Mouse (Mus musculus) left cerebral cortex, postnatal 25 days (tissue): ENCODE measurements at regions not wholly inside any gene's neighbourhood (a gene's known extent, or its start where the extent isn't known, plus 50 kb on each side); places are given as distances from the start of the nearest gene placed in this dataset.
A peak's percentile ranks its signal among the peaks of the same experiment; 100 is the strongest.

Experiments used
- DNase-seq, 2 experiments: peaks; one replicate each; pipeline ENCODE4 v3.0.0; 2022; ENCODE audit warnings: low spot score in 2 of 2, mixed read lengths in 1 of 2
- intact Hi-C: fragments of 180-260 bp; cut with DNase I; formaldehyde crosslinking; loops from one replicate; pipeline ENCODE4 v1.15.1; 2025

DNA sequence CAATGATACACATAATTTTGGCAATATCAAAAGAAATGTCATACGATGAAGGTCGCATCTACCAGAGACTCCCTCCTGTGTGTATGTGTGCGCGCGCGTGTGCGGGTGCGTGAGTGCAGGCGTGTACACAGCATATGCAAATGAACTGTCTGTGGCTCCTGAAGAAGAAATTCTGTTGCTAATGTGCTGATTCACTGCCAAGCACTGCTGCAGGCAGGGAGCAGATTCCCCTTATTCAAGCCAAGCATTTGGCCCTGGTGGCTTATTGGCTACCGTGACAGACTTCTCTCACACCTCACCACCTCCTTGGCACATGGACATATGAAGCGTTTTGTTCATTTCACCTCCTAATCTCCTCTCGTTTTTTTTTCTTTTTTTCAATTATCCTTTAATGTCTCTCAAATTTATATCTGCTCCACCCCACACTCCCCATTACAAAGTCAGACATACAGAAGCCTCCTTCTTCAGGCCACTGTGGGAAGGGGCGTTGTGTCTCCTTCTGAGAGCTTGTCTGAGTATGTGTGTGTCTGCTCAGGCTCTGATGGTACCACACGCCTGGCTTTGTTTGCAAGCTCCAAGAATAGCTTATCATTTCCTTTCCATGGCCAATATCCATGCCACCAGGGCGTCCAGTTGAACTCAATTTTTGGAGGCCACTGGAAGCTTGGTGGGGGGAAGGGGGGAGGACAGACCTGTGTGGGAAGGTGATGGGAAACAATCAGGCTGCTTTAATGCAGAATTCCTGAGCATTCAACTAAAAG is 115.5 kb upstream of the Pgrmc2 start:
- intact Hi-C loops = no loop called here
- DNase-seq = peak; percentile 51 to 75

DNA sequence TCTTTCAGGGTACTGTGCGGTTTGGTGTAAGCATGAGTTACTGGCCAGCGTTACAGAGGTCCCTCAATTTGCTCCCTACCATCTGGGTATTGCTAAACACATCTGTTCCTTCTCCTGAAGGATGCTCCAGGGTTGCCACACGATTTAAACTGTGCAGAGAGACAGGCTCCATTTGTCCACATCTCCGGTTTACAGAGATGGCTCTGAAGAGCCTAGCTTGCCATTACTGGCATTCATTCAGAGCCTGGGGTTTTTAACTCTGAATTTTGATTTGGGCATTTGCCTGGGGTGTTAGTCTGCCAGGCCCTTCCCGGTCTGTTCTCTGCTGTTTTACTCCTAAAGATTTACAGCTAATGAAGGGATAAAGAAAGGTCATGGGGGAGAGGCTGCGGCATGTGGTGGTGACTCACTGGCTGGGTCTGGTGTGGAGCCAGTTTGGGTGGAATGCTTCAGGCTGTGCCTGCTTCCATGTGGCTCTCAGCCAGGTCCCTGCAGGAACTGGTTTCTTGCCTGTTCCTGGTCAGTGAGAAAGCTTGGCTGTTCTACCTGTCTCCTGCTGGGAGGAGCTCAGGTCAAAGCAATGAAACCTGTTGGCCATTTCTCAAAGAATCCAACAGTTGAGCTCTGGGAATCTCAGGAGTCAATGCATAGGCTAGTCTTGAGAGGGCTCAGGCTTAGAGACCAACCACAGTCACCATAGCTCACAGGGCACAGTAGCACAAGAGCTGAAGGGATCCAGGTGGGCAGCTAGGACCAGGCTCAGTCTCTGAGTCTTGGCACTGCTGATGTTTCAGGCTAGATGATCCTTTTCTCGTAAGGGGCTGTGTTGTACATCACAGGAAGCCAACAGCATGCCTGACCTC is 112.5 kb upstream of the Pgrmc2 start:
- DNase-seq = peak in 1 of 2 experiments; percentile 55
- intact Hi-C loops = no loop called here

DNA sequence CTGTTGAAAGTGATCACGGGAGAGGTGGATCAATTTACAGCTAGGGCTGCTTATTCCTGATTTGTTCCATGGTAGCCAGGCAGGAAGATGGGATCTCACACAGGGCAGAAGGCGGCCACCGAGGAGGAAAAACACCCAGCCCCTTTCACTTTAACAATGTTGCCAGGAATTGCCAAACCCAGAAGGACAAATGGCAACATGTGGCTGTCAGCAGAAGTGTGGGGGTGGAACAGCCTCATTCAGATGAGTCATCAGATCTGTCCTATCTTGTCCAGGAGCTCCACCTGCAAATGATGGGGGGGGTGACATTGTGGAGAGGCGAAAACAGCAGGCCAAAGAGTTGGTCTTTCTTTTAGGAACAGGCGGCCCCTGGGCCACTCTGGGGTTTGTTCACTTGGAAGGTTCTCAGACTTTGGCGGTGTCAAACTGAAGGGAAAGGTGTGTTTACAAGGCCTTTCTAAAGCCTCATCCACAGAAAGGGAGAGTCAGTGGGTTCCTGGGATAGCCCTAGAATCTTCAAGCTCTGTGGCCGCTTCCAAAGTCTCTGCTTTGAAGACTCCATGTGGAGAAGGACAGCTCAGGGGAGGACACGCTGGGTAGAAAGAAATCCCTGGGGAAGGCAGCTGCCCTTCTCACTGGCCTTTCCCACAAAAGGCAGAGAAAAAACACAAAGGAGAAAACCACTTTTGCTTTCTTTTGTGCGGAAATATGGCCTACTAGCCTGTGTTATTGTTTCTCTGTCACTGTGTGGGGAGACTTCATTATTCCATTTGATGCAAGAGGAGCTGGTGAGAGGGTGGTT is 111.7 kb upstream of the Pgrmc2 start:
- DNase-seq = no peak
- intact Hi-C loops = no loop called here

DNA sequence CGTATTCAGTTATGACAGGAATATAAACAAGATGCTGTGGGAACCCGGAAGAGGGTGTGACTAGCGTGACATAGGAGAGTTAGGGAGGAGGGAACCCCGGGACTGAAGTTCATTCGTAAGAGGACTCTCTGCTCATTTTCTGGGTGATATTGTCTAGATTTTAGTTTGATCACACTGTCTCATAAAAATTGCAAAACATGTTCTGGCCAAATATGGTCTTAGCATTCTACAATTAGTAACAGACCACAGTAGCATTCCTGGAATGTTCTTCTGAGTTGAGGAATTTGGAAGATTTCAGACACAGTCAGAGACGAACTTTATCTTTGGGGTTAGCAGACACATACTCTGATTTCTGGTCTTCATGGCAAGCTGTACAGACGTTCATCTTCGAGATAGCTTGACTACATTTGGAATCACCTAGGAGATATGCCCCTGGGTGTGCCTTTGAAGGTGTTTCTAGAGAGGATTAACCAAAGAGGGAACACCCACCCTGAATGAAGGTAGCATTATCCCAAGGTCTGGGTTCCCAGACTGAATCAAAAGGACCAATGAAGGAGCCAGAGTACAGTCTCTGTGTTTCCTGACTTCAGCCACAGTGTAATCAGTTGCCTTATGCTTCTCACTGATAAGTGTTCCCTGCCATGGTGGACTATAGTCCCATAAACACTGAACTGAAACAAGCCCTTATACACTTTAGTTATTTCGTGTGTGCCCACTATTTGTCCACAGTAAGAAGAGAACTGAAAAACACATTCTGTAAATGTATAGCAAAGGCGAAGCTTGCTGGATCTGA is 102.7 kb upstream of the Pgrmc2 start:
- intact Hi-C loops = no loop called here

DNA sequence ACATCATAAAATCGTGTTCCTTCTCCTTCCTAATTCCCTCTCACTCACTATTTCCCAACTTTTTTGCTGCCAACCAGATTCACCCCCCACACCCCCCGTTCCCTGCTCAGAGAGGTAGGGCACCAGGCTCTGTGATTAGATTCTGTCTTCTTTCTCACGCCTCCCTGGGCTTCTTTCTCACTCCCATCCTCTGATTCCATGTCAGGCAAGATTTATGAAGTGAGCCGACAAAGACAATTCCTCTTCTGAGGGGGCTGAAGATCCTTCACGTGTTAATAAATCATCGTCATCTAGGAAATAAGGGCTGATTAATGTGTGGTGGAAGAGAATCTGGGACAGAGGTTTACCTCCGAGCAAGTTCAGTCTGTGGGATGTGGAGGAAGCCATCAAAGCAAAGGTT is 101.5 kb upstream of the Pgrmc2 start:
- DNase-seq = no peak
- intact Hi-C loops = loop anchor here (5.0 kb wide), 2 partner anchors 142 to 408 kb away; no protein-coding TSS in a partner anchor

More for the DNA sequence above, 102.7 kb upstream of the Pgrmc2 start:
- no peak for DNase-seq

DNA sequence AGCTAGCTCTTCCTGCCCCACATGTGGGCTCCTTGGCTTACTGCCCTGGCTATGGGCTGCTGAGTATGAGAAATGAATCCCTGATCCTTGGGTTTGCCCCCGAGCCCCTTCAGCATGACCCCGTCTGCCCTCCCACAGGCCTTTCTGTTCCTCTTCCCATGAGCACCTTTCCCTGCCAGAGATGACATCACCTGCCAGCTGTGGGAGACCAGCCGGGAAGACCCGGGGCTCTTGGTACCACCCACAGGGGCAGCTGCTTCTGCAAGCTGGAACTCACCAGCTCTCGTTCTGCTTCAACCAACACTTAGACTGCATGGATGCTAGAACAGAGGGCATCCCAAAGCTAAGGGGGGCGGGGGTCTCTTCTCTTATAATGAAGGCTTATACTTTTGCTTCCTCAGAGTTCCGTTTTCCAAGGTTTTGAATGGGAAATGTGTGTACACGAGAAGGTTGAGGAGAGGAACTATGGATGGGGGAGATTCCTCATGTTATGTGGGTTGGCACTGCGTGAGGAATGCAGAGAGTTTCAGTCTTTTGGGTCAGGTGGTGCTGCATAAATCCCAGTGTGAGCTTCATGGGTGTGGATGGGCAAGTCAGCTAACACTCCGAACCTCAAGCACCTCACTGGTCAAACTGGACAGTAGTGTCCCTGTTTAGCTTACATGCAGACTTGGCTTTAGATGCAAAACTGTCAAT is 100.2 kb upstream of the Pgrmc2 start:
- no peak for DNase-seq
- intact Hi-C loops = loop anchor here (1.0 to 5.0 kb wide), 3 partner anchors 141 to 409 kb away; no protein-coding TSS in a partner anchor

DNA sequence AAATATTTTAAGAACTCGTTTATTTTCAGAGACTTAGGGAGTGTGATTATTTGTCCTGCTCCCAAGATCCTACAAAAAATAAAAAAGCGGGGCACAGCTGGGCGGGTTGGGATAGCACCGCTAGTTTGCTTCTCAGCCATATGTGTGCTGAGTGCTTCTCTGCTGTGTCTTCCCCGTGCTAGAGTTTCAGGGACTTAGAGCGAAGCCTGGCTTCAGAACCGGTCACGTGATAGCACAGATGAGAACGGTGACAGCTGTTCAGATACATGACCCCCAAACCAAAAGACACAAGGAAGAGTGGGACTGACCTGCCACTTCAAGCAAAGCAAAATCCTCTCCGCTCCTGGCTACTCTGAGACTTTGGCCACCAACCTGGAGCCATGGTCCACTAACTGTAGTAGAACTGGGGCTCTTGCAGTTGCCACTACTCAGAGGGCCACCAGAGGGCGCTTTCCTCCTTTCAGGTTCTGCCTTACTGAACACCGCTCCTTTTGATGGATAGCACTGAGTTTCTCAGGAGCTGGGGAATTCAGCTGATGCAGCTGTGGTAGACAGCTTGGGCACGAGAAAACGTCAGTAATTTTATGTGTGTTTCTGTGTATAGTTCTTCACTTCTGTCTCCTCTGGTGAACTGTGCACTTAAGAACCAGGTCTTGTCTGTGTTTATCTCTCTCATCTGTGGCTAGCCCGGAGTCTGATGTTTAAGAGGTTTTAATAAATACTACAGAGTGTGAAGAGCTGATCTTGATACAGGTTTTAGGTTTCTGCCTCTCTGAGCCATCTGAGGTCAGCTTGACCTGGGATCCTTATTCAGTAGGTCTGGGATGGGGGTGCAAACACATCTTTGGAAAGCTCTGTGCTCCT is 99.4 kb upstream of the Pgrmc2 start:
- DNase-seq = peak; percentile 87 to 93
- intact Hi-C loops = loop anchor here (1.0 to 5.0 kb wide), 3 partner anchors 140 to 410 kb away; no protein-coding TSS in a partner anchor

DNA sequence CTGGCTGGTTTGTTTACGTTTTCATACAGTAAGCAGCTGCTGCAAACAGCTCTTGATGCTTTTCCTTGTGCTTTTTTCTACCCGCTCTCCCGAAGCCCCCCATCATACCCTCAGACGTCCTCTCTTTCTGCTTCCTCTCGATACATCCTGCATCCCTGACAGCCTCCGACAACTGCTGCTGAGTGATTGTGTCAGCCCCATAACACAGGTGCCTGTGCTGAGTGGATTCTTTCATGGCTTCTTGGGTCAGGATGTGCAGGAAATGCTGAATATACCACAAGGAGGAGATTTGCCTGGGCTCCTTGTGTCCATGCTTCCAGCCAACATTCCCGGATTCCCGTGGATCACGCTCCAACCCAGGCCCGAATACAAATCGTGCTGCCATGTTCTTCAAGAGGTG is 98.6 kb upstream of the Pgrmc2 start:
- no peak for DNase-seq
- intact Hi-C loops = loop anchor here (5.0 kb wide), 2 partner anchors 139 to 411 kb away; no protein-coding TSS in a partner anchor

DNA sequence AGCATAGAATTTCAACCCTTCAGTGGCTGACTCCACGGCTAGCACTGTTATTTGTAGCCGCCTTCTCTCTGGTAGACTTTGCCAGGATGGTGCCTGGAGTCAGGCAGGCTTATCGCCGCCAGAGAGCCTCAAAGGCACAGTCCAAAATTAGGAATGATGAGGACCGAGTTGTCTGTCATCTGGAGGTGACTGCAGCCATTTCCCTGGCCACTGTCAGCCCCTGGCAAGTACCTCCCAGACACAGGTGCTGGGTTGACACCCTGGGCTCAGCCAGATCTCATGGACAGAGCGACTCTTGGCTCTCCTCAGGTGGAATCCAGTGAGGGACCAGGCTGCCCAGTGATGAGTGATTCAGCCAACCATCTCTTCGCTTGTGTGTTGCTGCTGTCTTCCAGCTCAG is 98.1 kb upstream of the Pgrmc2 start:
- no peak for DNase-seq
- intact Hi-C loops = loop anchor here (5.0 kb wide), 2 partner anchors 139 to 411 kb away; no protein-coding TSS in a partner anchor

DNA sequence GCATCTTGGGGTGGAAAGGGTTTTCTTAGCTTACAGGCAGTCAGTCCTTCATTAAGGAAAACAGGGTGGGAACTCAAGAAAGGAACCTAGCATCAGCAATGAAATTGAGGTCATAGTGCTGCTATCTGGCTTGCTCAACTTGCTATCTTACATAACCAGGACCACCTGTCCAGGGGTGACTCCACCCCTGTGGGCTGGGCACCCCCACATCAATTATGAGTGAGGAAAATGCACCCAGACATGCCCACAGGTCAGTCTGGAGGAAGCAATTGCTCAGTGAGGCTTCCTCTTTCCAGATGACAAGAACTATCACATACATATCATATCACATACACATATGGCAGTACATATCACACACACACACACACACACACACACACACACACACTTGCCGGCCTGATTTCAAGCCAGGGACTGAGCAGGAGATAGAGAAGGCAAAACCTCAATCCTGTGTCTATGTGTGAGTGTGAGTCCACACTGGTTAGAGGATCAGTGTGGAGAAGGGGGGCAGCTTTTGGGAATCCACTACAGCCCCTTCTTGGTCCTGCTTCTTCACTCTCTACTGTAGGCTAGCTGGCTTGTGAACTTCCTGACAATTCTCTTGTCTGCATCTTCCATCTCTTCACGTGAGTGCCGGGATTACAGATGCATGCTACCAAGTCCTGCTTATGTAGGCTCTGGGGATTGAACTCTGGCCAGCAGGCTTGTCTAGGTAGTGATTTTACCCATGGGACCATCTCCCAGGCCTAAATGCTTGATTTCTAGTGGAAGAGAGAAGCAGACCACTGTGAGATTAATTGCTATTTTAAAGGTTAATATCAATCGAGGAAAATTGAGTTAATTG is 96.4 kb upstream of the Pgrmc2 start:
- intact Hi-C loops = no loop called here
- no peak for DNase-seq

DNA sequence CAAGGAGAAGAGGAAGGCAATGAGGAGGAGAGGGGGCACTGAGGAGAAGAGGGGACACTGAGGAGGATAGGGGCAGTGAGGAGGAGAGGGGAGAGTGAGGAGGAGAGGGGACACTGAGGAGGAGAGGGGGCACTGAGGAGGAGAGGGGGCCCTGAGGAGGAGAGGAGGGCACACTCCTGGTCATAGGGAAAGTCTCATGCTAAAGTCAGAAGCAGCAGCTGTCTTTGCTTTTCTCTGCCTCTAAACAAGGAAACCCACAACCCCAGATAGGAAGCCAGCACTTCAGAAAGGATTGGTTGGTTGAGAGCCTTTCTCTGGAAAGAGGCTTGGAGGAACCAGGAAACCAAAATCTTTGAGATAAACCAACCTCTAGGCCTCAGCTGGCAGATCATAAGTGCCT is 94.3 kb upstream of the Pgrmc2 start:
- intact Hi-C loops = no loop called here
- no peak for DNase-seq

DNA sequence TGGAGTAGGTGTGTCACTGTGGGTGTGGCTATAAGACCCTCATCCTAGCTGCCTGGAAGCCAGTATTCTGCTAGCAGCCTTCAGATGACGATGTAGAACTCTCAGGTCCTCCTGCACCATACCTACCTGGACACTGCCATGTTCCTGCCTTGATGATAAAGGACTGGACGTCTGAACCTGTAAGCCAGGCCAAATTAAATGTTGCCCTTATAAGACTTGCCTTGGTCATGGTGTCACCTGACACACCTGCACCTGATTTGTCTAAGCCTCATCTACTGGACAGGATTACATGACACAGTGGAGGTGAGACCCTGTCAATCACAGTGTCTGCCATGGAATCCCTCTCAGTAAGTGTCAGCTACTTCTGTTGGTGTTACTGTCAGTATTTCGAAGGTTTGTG is 92.5 kb upstream of the Pgrmc2 start:
- DNase-seq = no peak
- intact Hi-C loops = no loop called here

DNA sequence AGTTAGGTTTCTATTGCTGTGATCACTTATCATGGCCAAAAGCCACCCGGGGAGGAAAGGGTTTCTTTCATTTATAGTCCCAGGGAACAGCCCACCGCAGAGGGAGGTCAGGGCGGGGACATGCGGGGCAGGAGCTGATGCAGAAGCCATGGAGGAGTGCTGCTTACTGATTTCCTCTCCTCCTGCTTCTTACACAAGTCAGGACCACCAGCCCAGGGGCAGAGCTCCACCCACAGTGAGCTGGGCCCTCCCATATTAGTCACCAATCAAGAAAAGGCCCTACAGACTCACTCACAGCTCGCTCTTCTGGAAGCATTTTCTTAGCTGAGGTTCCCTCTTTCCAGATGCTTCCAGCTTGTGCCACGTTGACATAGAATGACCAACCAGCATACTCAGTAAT is 90.7 kb upstream of the Pgrmc2 start:
- intact Hi-C loops = no loop called here
- DNase-seq = no peak

DNA sequence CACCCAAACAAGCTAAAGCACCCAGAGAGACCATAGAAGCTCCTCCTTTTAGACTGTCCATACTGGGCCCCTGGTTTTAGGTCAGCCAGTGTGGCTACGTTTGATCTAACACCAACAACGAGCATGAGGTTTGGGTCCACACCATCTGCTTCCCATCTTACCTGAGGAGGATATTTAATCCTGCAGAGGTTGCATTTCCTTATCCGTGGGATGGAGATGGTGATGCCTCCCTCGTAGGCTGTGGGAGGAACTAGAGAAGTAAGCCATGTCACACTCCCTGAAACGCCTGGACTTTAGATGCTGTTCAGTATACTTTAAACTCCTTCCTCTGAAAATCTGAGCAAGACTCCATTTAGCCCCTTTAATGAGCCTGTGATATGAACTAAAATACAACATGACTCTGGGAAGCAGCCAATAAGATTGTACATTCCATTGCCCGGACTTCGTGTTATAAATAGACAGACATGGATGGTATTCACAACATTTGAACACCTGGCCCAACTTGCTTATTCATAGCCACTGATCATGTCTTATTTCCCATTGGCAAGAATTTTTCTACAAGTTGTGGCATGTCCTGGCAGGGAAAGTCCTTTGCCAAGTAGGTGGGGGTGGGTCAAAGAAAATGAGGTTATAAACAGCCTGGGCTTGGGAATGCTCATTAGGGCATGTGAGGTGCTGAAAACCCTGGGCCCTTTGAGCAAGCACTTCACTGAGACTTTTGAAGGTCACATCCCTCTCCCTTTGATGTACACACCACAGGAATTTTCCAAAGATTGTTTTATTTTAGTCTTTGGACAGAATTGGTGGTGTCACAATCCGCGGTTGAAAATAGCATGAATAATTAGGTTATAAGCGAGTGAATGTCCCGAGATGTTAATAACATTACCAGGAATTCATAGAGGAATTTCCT is 89.7 kb upstream of the Pgrmc2 start:
- intact Hi-C loops = no loop called here

DNA sequence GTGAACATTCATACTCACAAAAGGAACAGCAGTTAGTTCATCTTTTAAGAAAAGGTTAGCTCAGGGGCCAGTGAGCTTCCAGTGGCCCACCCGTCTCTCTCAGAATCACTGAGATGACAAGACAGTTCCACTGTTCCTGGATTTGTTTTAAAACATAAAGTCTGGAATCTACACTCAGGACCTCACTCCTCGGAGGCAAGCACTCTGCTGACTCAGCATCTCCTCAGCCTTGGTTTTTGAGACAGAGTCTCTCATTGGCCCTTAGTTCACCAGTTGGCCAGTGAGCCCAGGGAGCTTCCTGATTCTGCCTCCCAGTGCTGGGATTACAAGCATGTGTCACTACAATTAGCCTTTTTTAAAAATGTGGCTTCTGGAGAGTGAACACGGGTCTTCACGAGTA is 88.9 kb upstream of the Pgrmc2 start:
- intact Hi-C loops = no loop called here
- DNase-seq = no peak

More for the DNA sequence above, 89.7 kb upstream of the Pgrmc2 start:
- DNase-seq = no peak

DNA sequence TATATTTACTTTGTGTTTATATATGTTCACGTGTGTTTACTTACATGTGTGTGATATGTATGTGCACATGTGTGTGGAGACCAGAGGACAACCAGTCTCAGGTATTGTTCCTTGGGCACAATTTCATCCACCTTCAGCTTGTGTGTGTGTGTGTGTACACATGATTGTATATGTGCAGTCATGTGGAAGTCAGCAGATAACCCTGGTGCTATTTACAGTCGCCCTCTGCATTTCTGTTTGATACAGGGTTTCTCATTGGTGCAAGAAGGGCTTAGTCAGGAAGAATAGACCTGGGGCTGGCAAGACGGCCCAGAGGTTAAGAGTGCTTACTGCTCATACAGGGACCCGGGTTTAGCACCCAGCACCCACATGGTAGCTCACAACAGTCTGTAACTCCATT is 88.5 kb upstream of the Pgrmc2 start:
- intact Hi-C loops = no loop called here
- no peak for DNase-seq
